Mouse (Mus musculus) forebrain, embryonic 10.5 days (tissue): Measurements from ENCODE around the gene Cdc42se1. TPM values are rescaled to one million over a fixed set of nuclear protein-coding genes. Genes with fewer than 3 reads are reported as not detected.
A peak's percentile ranks its signal among the peaks of the same experiment; 100 is the strongest.

Experiments
- DNase-seq: peaks from one replicate; pipeline ENCODE4 v3.0.0-alpha.2; 2017; ENCODE audit warnings: low spot score; ENCODE audit errors: extremely low spot score
- H3K27ac ChIP-seq: fragments of 300-500 bp; sonication (generic); 2 replicates; pipeline ENCODE4 v1.5.1; 2016; ENCODE audit warnings: mild to moderate bottlenecking
- H3K27me3 ChIP-seq: fragments of 300-500 bp; sonication (generic); 2 replicates; pipeline ENCODE4 v1.6.1; 2016; ENCODE audit warnings: mild to moderate bottlenecking; ENCODE audit not compliant: poor library complexity, severe bottlenecking
- H3K36me3 ChIP-seq: fragments of 300-500 bp; sonication (generic); replicated peaks from 2 replicates; pipeline ENCODE4 v1.6.1; 2016; ENCODE audit warnings: mild to moderate bottlenecking, moderate library complexity
- H3K4me1 ChIP-seq: fragments of 300-500 bp; sonication (generic); 2 replicates; pipeline ENCODE4 v1.6.1; 2016
- H3K4me3 ChIP-seq: fragments of 300-500 bp; sonication (generic); 2 replicates; pipeline ENCODE4 v1.5.1; 2016; ENCODE audit warnings: mild to moderate bottlenecking, moderate library complexity
- H3K9me3 ChIP-seq: fragments of 300-500 bp; sonication (generic); 2 replicates; pipeline ENCODE4 v1.6.1; 2016; ENCODE audit warnings: mild to moderate bottlenecking, moderate library complexity
- WGBS: fragments of 180-500 bp; shearing (Covaris S2); methylation state at CpG from one replicate; pipeline ENCODE4 v1.1.7; 2016; 5-methylcytosine and 5-hydroxymethylcytosine counted together
- polyA plus RNA-seq: library from polyadenylated mRNA; unstranded; fragments of >200 nt; fragmentation: Nextera tagmentation; extraction: Ambion mirVana; gene quantifications from 2 replicates; pipeline ENCODE4 v1.2.1, GENCODE M21; 2016

Gene Cdc42se1
- polyA plus RNA-seq, 1 experiment from 2014 or later, result 104 TPM

DNA sequence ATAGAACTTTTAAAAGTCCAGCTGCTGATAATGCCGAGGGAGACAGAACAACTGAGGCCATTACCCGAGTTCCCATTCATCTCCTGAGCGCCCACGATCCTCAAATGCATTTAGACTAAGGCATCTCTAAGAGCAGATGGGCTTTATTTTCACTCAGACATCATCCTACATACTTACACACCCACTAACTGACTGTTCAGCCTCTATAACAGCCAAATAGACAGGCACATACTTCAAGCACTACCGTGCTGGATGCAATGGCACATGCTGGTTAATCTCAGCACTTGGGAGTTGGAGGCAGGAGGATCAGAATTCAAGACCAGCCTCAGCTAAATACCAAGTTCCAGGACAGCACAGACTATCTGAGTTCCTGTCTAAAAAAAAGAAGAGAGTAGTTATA lies 41.3 kb downstream of the Cdc42se1 start:
- DNase-seq, result no peak
- Histone ChIP-seq H3K4me3 (no peak overlapping the region), H3K4me1 (no peaks in the 10 kb centered on the region), H3K27me3 (no peaks in the 10 kb centered on the region), H3K36me3 (peaks cover 49% of the 10 kb centered on the region), H3K27ac (no peak overlapping the region), H3K9me3 (no peaks in the 10 kb centered on the region)
- 94% methylated on average over 5 of the region's 5 CpGs for WGBS

DNA sequence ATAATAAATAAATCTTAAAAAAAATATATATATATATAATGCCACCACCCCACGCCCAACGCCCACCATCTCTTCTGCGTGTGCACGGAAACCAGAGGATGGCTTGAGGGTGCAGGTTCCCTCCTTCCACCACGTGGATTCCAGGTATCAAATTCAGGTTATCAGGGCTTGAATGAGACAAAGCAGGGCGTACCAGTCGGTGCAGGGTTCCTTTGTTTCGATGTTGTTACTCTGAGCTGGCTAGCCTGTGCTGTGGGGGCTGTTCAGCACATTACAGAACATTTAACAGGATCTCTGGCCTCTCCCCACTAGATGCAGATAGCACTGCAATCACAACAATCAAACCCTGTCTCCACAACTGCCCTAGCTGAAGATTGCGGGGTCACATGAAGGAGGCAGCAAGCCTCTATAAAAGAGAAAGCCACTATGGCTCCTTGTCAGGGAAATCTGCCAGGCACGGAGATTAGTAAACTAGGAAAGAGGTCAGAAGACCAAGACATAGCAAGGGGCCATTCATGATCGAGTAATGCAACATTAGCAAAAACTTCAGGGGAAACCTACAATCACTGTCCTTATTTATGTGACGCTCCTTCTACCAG lies 42.3 kb downstream of the Cdc42se1 start:
- Histone ChIP-seq H3K36me3 (peaks cover 43% of the 10 kb centered on the region), H3K27ac (no peak overlapping the region), H3K27me3 (no peaks in the 10 kb centered on the region), H3K4me1 (no peaks in the 10 kb centered on the region), H3K4me3 (no peak overlapping the region), H3K9me3 (no peaks in the 10 kb centered on the region)
- 84% methylated on average over 12 of the region's 12 CpGs for WGBS
- DNase-seq, result no peak

DNA sequence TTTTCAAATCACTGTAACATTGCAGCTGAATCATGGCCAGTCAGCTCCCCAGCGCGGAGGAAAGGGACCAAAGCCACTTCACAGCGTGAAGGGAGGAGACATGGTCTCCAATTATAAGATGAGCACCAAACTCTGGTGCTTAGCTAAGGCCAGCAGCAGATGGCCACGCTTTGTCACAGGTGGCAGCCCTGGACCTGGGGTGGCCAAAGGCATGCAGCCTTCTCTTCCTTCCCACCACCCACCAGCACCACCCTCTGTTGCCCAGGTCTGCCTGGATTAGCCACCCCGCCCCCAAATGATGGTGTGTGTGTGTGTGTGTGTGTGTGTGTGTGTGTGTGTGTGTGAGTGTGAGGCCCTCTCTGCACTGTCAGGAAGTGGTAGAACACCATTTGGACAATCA lies 44.9 kb downstream of the Cdc42se1 start:
- Histone ChIP-seq H3K36me3 (peaks cover 21% of the 10 kb centered on the region), H3K27me3 (no peaks in the 10 kb centered on the region), H3K4me1 (no peaks in the 10 kb centered on the region), H3K27ac (no peak overlapping the region), H3K4me3 (no peak overlapping the region), H3K9me3 (no peaks in the 10 kb centered on the region)
- DNase-seq, result no peak
- WGBS, result 89% methylated on average over 5 of the region's 5 CpGs

DNA sequence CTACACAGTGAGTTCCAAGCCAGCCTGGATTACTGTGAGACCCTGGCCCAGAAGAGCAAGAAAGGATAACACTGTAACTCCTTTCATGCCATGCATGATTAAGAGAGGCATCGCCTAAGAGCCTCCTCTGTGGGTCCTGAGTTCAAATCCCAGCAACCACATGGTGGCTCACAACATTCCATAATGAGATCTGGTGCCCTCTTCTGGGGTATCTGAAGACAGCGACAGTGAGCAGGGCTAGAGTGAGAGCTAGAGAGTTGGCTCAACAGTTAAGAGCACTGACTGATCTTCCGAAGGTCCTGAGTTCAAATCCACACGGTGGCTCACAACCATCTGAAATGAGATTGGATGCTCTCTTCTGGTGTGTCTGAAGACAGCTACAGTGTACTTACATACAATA lies 45.9 kb downstream of the Cdc42se1 start:
- Histone ChIP-seq H3K27ac (no peak overlapping the region), H3K27me3 (no peaks in the 10 kb centered on the region), H3K4me3 (no peak overlapping the region), H3K9me3 (no peaks in the 10 kb centered on the region), H3K36me3 (peaks cover 12% of the 10 kb centered on the region), H3K4me1 (no peaks in the 10 kb centered on the region)
- no peak for DNase-seq
- WGBS, result 94% methylated on average over 4 of the region's 4 CpGs

DNA sequence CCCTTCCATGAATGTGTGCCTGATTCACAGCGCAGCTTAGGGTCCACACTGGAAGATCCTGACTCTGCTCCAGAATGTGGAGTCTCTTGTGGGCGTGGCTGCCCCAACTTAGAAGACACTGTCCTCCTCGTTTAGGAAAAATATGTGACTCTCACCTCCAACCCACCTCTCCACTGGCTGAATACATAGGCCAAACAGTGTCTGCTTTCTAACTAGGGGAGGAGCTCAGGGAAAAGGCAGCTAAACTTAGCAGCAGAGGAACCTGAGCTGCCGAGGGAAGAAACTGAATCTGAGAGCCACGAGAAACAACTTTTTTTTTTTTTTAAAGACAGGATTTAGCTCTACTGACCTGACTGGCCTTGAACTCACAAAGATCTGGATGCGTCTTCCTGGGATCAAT lies 46.6 kb downstream of the Cdc42se1 start:
- no peaks in the 10 kb centered on the region for H3K9me3 ChIP-seq
- no peak overlapping the region for H3K4me3 ChIP-seq
- H3K36me3 ChIP-seq, result peaks cover 12% of the 10 kb centered on the region
- no peaks in the 10 kb centered on the region for H3K27me3 ChIP-seq
- no peak overlapping the region for H3K27ac ChIP-seq
- DNase-seq, result no peak
- 87% methylated on average over 6 of the region's 6 CpGs for WGBS
- H3K4me1 ChIP-seq, result no peaks in the 10 kb centered on the region

DNA sequence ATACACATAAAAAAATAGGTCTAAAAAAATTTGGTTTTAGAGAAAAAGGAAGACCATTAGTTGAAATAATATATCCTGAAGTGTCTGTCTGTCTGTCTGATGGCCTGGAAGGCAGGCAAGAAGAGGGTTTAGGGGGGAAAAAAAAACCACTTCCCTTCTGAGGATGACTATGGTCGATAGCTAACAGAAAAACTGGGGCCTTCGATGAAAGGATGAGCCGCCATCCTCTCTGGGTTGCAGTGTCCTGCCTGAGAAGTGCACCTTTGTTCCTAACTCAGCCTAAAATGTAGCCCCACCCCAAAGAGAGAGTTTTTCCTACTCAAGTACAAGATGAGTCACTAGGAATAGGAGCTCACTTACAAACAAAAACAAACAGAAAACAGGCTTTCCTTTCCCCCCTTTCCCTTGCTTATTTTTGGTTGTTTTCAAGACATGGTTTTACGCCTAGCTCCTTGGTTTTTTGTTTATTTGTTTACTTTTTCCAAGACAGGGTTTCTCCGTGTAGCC lies 47.9 kb downstream of the Cdc42se1 start:
- Histone ChIP-seq H3K4me3 (no peak overlapping the region), H3K36me3 (peaks cover 12% of the 10 kb centered on the region), H3K4me1 (peaks cover 7% of the 10 kb centered on the region), H3K27me3 (no peaks in the 10 kb centered on the region), H3K9me3 (no peaks in the 10 kb centered on the region), H3K27ac (no peak overlapping the region)
- WGBS, result 90% methylated on average over 5 of the region's 5 CpGs
- DNase-seq, result no peak

DNA sequence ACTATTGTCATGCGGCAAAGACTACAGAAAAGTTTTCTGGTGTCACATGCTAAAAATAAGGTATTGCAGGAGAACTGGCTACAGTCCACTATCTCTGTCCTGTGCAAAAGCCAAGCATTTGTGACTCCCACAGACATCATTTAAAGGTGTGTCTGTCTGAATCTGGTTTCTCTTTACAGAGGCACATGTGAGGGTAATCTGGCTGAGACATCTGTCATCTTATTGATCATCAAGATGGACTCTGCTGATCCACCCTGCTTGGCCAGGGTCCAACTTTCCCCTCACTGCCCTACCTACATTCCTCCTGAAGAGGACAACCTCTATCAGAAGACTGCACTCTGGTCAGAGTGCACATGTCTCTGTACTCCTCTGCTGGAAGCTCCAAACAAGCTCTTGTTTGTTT lies 48.6 kb downstream of the Cdc42se1 start:
- H3K36me3 ChIP-seq, result peaks cover 12% of the 10 kb centered on the region
- 100% methylated on average over 1 of the region's 1 CpGs for WGBS
- H3K4me3 ChIP-seq, result no peak overlapping the region
- no peak for DNase-seq
- H3K9me3 ChIP-seq, result no peaks in the 10 kb centered on the region
- no peak overlapping the region for H3K27ac ChIP-seq
- H3K27me3 ChIP-seq, result no peaks in the 10 kb centered on the region
- peaks cover 12% of the 10 kb centered on the region for H3K4me1 ChIP-seq

DNA sequence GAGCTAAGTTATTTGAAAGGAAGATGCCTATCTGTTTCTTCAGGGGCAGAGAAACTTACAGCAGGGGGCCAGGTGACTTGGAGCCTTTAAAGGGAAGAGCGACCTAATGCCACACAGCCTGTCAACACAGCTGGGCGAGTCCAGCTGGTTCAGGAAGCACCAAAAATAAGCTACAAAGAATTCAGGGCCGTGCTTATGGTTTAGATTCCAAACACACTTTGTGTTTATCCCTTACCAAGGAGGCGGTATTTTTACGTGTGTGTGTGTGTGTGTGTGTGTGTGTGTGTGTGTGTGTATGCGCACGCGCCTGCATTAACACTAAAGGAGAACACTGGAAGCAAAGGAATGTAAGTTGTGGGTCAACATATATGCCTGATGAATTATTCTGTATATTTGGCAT lies 52.2 kb downstream of the Cdc42se1 start:
- H3K4me1 ChIP-seq, result peaks cover 33% of the 10 kb centered on the region
- no peaks in the 10 kb centered on the region for H3K27me3 ChIP-seq
- H3K27ac ChIP-seq, result peak overlapping the region; percentile 94
- 0 out of 2 replicates have a peak, but pooled peaks cover 3% of the 10 kb centered on the region for H3K36me3 ChIP-seq
- WGBS, result 31% methylated on average over 8 of the region's 8 CpGs
- peak overlapping the region; percentile 71 for H3K4me3 ChIP-seq
- no peak for DNase-seq
- H3K9me3 ChIP-seq, result no peaks in the 10 kb centered on the region

DNA sequence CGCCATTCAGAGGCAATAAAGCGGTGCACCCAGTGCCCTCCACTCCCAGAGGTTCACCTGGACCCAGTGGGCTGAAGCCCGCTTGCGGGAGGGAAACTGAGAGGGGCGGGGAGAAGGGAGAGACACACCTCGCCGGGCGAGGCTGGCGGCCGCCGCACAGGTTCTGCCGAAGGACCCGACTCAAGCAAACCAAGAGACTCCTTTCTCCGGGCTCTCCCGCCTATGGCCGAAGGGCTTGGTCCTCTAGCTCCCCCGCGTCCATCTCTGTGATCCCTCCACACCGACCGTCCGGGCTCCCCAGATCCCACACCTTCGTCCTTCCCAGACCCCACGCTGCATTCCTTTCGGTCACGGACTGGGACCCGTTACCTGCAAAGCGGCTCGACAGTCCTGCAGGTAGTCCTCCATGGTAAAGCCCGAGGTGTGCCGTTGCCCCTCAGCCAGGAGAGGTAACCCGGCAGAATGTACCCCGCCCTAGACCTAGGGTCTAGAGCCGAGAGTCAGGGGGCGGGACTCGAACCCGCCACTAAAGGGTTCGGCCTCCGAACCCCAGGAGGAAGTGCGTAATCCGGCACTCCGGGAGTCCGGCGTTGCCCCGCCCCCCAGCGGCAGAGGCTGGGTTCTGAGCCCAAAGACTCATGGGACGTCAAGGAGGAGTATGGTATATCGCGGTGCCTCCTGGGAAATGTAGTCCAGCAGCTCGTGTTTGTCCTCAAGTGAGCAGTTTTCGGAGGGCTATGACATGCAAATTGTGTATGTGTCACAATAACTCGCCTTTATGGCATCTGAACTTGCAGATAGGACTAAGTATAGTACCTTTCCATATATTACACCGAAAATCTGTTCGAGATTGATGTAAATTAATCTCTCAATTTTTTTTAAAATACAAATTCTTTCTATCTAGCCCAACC lies 52.9 kb downstream of the Cdc42se1 start, which contains the start of the genes Mindy1 and Prune1:
Mindy1 (plus strand) TSS at position 130 of the 911 bp plus-strand sequence.
Prune1 (minus strand) TSS at position 861 of the 911 bp plus-strand sequence.
- no peaks in the 10 kb centered on the region for H3K27me3 ChIP-seq
- DNase-seq, result peak; percentile 97
- under 1% methylated on average over 53 of the region's 53 CpGs for WGBS
- H3K4me3 ChIP-seq, result peak within 1 kb of the TSS; percentile 71
- H3K27ac ChIP-seq, result peak within 1 kb of the TSS; percentile 94
- peaks cover 33% of the 10 kb centered on the region for H3K4me1 ChIP-seq
- no peaks in the 10 kb centered on the region for H3K9me3 ChIP-seq
- H3K36me3 ChIP-seq, result 0 out of 2 replicates have a peak, but pooled peaks cover 3% of the 10 kb centered on the region

DNA sequence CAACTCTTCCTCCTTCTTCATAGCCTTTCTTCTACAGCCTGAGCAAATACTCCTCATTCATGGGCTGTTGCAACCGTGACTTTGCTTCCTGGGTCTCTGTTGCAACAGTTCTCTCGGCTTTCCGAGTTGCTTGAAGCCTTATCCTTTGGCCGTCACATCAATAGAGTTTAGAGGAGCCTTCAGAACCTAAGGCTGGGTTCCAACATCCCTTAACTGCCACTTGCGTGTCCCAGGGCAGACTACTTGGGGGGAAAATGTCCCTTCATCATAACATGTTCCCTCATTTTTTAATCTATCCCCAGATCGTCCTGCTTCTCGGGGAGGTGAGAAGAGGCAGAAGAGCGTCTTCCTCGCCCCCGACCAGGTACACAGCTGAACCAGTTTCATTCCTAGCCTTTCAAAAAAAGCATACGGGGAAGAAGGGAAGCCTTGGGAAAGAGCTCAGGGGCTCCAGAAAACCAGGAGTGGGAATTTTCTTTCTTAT lies 53.9 kb downstream of the Cdc42se1 start:
- under 1% methylated on average over 11 of the region's 11 CpGs for WGBS
- H3K4me3 ChIP-seq, result peak overlapping the region; percentile 71

DNA sequence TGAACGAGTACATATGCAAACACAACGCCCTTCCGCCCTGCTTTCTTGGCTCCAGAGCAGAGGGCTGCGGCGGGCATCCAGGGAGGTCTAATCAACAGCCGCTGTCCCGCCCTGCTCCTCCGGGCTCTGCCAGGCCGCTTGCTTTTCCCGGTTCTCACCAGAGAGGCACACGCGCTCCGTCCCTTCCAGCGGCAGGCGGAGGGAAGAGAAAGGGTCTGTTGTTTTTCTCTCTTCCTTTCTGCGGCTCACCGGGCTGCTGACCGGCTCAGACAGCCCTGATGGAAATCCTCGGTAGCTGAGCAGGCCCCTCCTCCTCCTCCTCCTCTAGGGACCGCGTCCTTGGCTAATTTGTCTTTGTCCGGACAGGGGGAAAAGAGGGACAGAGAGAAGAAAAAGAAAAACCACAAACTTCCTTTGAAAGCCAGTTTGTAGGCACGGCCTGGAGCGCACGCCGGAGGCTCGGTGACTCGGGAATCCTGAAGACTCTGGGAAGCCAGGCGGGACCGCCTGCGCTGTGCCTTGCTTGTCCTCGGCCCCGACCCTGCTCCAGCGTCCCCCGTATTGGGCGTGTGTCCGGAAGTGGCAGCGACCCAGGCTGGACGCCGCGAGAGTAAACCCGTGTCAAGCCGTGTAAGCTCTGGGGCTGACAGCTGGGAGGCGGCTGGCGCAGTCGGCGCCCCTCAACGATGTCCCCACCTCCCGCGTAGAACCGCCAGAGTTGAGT lies 54.5 kb downstream of the Cdc42se1 start:
- Histone ChIP-seq H3K4me3 (peak overlapping the region; percentile 71), H3K27ac (peak overlapping the region; percentile 94), H3K36me3 (peaks cover 7% of the 10 kb centered on the region), H3K27me3 (no peaks in the 10 kb centered on the region), H3K4me1 (peaks cover 33% of the 10 kb centered on the region), H3K9me3 (no peaks in the 10 kb centered on the region)
- WGBS, result under 1% methylated on average over 50 of the region's 51 CpGs
- DNase-seq, result peak; percentile 82

More for the DNA sequence above, 53.9 kb downstream of the Cdc42se1 start:
- Histone ChIP-seq H3K27ac (peak overlapping the region; percentile 94), H3K4me1 (peaks cover 33% of the 10 kb centered on the region), H3K36me3 (peaks cover 2% of the 10 kb centered on the region), H3K27me3 (no peaks in the 10 kb centered on the region), H3K9me3 (no peaks in the 10 kb centered on the region)
- no peak for DNase-seq

DNA sequence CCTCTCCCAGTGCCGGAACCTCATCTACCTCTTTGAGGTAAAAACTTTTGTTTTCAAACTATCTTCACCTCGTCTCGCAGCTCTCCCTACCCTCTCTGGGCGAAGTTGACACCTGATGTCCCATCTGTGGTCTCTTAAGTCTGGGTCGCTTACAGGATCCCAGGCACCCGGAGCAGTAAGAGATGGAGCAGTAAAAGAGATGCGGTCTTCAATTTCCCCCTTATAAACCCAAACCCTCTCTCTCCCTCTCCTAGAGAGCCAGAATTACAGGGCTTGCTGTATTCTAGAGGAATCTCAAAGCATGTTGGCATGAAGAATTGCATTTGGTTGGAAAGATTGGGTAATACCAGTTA lies 55.0 kb downstream of the Cdc42se1 start:
- Histone ChIP-seq H3K4me3 (peak overlapping the region; percentile 71), H3K27me3 (no peaks in the 10 kb centered on the region), H3K4me1 (peaks cover 33% of the 10 kb centered on the region), H3K27ac (peak overlapping the region; percentile 94), H3K36me3 (peaks cover 13% of the 10 kb centered on the region), H3K9me3 (no peaks in the 10 kb centered on the region)
- no peak for DNase-seq
- WGBS, result 2% methylated on average over 7 of the region's 7 CpGs
